Mouse (Mus musculus): ENCODE results near the gene Lrwd1.
"Not testable (repeated sequence)": the region's sequence is repeated elsewhere in the genome, so short reads cannot be mapped to it uniquely, and the experiment has no call there.

Gene Lrwd1

DNA sequence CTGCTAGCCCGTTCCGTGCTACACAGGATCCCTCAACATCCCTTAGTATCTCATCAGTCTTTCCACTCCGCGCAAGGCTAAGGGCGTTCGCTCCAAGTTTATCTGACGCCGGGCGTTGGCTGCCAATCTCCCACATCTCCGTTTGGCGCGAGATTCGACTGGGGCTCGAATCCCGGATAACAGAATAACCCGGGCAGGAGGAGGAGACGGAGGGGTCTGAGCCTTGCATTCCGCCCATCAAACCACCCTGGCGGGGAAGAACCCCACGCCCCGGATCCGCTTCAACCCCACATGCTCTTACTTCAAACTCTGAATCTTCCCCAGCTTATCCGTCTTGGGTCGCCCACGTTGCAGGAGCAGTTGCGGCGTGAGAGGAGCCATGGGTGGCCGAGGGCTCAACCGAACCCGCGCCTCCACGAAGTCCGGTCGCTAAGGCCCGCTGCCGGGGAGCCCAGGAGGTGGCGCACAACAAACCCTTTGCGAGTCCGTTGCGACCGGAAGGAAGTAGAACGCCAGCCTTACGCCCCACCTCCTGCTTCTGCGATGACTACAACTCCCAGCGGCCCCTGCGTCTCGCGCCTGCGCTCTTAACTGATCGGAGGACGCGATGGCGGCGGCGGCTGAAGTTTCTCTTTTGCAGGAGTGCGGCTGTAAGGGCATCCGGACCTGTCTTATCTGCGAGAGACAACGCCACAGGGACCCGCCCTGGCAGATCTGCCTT, at the start of gene Lrwd1, which contains the start of gene Alkbh4:
Lrwd1 (minus strand) TSS at position 504 of the 721 bp plus-strand sequence.
Alkbh4 (plus strand) TSS at position 576 of the 721 bp plus-strand sequence.
- peak; percentile 95 for DNase-seq (ENCODE audit: low spot score)

DNA sequence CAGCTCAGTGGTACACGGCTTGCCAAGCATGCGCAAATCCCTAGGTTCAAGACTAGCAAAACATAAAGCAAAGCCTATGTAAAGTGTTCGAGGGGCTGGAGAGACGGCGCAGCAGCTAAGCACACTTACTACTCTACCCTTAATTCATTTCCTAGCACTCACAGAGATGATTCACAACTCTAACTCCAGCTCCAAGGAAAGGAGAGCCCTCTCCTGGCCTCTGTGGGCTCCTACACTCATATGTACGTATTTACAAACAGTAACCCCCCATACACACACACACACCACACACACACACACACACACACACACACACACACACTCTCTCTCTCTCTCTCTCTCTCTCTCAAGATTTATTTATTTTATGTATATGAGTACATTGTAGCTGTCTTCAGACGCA, 47.9 kb upstream of the Lrwd1 start:
- no peak for DNase-seq (ENCODE audit: low spot score)

DNA sequence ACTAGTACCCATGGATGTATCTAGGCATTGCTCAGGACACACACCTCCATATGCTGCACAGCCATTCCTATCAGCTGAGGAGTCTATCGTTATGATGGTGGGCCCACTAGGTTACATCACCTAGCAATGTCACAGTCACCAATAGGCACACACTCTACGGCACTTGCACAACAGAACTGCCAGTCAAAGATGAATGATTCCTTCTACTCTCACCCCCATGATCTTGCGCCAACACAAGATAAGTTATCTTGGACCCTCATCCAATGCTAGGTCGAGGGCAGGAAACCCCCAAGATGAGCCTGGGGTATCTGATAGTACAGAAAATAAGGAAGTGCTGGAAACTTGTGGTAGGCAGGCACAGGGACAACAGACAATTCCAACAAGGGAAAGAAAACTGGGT, 47.0 kb upstream of the Lrwd1 start:
- no peak for DNase-seq (ENCODE audit: low spot score)

DNA sequence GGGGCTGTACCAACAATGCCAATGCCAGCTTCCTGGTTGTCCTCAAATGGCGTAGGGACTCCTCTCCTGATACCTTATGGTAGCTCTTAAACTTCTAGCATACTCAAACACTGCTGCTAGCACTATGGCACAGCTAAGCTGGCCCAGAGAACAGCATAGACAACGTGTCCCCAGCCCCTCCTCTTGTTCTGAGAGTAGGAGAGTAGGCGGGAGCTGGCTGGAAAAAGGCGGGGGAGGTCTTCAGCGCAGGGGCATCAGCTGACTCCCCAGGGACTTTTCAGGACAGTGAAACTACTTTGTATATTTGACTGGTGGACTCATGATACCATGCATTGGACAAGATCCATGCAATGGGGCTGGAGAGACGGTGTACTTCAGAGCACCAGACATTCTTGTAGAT, 46.2 kb upstream of the Lrwd1 start:
- no peak for DNase-seq (ENCODE audit: low spot score)

DNA sequence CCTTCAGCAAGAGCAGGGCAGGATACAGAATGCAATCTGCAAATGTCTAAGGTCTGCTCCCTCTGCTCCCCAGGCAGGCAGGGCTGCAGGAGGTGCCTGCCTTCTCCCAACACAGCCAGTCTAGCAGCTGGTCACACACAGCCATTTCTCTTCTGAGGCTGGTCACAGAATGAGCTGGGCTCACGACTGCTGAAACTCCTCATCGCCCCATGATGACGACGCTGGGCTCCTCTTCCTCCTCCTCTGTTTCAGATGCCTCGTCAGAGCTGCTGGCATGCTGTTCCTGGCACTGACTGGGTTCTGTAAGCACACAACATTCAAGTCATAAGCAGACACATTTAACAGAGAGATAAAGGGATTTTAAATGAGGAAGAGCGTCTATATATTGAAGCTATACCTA, 45.3 kb upstream of the Lrwd1 start:
- DNase-seq (ENCODE audit: low spot score), result no peak

DNA sequence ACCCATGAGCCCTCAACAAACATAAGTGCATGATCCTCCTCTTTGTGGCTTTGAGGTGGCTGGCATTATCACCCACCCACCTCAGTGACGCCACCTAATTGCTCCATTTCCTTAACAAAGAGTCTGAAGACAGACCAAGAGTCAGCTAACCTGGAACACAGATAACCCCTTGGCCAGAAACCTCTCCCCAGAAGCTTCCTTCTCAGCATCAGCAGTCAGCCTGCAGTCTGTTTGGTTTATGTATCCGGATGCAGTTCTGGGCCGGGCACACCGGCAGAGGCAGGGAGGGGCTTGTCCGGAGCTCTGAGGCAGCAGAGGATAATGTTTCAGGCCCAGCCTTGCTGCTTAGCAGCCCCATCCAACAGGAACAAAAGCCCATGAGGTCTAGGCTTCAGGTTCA, 43.7 kb upstream of the Lrwd1 start:
- DNase-seq (ENCODE audit: low spot score), result no peak

DNA sequence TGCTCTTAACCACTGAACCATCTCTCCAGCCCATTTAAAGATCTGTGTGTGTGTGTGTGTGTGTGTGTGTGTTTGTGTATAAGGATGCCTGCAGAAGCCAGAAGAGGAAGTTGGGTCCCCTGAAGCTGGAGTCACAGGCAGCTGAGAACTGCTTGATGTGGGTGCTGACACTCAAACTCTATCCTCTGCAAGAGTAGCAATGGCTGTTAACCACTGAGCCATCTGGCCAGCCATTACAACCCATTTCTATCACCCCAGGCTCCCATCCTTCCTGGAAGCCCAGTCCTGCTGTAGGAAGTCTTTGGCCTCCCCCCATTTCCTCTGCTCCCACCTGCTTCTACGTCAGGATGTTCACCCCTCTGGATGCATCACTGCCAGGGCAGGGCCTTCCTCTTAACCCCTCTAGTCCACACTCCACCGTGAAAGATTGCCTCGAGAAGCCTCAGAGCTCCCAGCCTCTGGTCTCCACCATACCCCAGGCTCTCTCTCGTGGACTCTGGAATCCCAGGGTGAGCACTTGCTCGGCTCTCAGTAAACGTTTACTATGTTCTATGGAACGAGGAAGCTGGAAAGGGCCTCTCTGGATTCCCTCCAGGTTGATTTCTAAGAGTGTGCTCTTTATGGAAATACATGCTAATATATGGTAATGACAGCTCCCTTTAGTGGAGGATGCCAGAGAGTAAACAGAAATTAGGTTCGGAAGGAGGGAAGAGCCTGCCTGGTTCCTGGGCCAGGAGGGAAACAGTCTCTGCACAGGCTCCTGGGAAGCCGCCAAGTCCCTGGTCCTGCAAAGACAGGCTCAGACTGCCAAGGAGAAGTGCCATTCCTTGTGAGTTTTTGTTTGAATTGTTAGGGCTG, 38.0 kb upstream of the Lrwd1 start:
- no peak for DNase-seq (ENCODE audit: low spot score)

DNA sequence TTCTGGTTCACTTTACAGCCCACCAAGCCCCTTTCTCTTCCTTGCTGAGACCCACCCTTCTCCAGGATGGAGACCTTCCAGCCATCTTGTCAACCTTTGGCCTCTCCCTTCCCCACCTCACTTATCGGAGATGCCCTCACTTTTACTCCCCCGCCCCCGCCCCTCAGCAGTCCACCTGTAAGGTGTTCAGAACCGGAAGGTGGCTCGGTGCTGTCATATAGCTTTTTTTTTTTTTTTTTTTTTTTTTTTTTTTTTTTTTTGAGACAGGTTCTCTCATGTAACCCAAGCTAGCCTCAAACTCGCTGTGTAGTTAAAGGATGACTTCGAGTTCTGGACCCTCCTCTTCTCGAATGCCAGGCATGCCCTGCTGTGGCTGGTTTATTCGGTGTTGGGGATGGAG, 37.1 kb upstream of the Lrwd1 start:
- no peak for DNase-seq (ENCODE audit: low spot score)

DNA sequence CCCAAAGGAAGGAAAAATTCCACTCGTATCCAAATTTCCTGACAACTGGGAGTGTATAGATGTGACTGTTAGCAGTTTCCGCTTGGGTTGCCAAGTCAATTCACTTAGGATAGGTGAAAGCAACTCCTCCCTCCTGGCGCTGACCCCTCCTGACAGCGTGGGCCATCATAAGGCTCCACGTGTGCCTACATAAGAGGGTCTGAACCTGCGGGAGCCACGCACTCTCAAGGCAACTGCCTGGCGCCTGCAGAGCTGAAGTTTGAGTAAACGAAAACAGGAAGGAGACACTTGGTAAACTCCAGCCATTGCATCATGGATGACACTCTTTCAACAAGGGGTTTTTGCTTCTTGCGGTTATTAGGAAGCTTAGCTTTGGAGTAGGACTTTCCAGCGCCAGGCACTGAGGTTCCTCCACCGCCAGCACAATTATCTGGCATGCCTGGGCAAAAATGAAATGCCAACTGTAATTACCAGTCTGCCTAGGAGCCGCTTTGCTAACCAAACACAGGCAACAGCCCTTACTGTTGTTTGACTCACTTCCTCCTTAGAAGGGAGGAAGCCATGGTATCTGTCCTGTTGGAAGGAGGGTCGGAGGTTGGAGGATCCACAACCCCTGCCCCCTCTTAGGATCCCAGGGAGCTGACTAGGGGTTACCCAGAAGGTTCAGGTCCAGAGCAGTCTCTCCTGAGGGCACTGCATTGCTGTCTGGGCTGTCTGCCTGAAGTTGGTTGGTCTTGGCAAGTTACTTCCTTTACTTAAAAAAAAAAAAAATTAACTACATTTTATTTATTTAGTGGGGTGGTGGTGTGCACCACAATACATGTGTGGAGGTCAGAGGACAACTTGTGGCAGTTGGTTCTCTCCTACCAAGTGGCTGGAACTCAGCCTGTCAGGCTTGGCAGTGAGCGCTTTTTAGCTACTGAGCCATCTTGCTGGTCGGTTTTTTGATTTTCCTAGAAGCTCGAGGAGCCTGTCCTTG, 35.8 kb upstream of the Lrwd1 start:
- DNase-seq (ENCODE audit: low spot score), result no peak

DNA sequence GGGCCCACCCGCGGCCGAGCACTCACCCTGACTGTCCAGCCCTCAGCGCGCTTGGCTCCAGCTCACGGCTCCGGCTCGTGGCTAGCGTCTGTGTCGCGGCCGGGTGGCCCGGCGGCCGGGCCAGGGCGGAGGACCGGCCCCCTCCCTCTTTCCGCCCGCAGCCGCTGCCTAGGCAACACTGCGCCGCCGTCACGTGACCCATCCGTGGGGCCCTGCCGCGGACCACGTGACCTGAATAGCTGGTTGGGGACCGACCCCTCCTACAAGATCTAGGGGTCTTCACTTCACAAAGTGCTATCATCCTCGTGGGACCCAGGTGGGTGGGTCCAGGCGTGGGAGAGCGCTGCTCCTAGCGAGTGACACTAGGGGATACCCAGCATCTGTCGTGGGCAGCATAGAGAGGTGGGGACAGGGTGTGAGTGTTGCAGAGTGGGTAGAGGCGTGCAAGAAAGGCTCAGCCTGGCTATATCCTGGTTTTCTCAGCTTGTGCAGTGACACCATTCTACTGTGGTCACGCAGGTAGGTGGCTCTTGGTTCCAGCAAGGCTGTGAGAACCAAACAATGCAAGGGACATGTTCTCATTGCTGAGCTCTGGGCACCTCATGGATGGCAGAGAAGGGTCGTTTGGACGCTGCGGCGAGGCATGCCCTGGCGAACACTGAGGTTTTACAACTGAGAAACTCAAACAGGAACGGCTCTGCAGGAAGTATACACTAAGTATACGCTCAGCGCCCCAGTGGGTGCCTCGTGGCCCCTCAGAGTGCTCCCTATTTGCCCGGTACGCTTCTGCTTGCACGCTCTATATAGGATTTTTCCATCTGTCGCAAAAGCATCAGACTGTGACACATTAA, 34.9 kb upstream of the Lrwd1 start, which contains the start of gene Orai2:
Orai2 (minus strand) TSS at position 202 of the 851 bp plus-strand sequence.
- DNase-seq (ENCODE audit: low spot score), result peak; percentile 74

DNA sequence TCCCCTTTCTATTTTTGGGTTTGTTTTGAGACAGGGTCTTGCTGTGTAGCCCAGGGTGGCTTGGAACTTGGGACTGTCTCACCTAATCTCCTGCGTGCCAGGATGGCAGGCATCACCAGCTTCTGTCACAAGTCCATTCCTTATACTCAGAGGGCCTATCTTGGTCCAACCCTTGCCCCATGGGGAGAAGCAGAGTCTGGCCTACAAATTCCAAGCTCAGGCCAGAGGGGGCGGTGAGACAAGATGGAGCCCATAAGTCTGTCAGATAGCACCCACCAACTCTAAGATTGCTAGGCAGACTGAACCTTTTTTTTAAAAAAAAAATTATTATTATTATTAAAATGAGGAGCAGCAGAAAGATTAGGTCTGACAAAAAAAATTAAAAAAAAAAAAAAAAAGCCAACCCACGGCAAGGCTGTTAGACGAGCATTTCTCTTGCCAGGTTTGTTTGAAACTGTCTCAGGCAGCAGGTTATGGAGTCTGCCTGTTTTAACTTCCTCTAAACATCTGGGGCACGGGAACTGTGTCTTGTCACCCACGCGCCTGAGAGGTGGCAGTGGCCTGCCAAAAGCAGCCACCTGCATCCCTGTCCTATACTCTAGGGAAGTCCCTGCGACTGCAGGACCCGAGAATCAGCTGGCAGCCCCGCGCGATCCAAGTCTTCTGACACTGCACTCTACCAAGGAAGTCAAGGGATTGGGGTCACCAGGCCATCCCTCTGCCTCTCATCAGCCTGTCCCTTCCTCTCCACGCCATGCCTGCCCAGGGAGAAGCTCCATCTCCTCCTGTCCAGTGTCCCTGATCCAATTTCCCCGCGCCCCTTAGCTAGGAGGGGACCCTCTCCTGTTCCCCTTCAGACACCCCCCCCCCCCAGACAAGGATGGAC, 34.0 kb upstream of the Lrwd1 start:
- DNase-seq (ENCODE audit: low spot score), result no peak

DNA sequence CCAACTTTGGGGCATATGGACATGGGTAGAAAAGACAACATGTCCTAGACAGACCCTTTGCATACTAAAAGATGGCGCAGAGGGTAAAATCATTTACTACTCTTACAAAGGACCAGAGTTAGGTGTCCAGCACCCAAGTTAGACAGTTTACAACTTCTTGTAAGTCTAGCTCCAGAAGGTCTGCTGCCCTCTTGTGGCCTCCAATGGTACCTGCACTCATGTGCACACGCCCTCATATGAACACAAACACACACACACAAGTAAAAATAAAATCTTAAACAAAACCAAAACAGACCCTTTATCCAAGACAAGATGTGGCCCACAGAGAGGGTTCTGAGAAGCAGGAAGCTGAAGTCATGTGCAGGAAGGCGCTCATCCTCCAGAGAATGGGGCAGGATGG, 32.2 kb upstream of the Lrwd1 start:
- DNase-seq (ENCODE audit: low spot score), result no peak

DNA sequence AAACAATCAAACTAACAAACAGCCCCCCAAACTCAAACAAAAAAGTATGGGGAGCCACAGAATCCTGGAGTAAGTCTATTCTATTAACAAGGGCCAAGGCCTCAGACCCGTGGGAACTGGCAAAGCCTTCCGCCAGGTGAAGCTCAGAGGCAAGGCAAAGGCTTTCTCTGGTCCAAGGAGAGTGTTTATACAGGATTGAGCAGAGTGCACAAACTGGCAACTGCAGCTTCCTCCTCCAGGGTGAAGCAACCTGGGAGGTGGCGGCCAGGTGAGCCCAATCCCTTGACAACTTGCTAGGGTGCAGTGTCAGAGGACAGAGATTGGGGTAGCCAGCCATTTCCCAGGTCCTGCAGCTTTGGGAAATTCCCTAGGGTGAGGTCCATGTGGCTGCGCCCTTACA, 31.4 kb upstream of the Lrwd1 start:
- DNase-seq (ENCODE audit: low spot score), result no peak

DNA sequence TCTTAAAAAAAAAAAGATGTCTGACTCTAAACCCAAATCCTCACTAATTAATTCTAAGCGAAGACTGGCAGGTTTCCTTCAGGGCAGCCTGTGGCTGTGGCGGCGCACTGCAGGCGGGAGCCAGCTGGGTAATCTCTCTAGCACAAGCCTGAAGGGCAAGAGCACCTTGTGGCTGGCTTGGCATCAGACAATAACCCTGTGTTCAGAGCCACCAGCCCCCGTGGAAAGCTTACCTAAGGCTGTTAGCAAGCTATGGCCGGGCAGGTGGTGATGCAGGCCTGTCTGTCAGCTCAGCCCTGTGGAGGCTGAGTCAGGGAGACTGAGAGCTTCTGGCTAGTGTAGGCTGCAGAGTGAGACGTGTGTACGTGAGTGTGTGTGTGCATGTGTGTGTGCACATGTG, 29.4 kb upstream of the Lrwd1 start:
- no peak for DNase-seq (ENCODE audit: low spot score)

DNA sequence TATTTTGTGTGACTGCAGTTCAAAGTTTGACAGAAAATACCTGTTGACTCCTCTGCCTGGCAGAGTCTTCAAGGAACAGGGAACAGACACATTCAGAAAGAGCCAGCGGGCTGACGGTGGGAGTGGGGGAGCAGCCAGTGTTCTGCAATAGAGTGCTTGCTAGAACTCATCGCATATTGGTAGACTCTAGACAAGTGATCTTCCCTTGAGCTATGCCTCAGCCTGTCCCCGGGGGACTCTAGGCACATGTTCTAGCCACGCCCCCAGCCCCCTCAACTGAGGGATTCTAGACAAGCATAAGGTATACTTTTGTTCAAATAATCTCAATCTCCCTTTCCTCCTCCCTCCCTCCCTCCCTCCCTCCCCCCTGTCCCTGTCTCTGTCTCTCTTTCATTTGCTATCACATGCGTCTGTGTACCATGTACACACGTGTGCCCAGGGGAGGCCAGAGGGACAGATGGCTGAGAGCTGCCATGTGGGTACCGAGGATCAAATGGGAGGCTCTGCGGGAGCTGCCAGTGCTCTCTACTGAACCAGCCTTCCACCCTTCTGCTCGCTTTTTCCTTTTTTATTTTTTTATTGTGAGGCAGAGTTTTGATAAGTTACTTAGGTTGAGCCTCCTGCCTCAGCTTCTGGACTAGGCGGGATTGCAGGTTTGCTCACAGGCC, 28.1 kb upstream of the Lrwd1 start:
- no peak for DNase-seq (ENCODE audit: low spot score)

DNA sequence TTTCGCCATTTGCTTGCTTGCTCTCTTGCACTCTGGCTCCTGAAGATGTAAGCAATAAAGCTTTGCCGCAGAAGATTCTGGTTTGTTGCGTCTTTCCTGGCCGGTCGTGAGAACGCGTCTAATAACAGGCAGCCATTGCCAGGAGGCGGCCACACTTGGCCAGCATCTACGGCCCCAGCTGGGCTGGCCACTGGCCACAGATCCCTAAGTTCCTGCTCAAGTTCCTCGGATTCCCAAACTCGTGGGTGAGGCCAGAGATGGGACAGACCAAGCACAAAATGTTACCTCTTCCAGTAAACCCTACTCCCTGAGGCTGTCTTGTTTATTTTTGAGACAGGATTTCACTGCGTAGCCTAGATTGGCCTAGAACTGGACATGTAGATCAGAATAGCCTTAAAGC, 24.2 kb upstream of the Lrwd1 start:
- DNase-seq (ENCODE audit: low spot score), result not testable (repeated sequence)

DNA sequence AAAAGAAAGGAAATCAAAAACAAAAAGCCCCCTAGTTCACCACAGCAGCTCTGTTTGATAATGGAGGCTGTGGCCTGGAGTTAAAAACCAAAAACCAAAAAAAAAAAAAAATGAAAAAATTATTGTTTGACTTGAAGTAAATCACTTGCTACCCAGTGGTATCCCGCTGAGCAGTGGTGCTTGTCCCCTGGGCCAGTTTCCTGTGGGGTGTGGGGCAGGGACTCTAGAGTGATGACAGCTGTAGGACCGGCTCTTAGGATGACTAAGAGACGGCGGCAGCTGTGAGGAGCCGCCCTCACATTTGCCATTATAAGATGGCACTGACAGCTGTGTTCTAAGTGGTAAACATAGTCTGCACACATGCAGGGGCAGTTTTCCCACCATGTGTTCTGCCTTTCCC, 19.5 kb upstream of the Lrwd1 start:
- no peak for DNase-seq (ENCODE audit: low spot score)

DNA sequence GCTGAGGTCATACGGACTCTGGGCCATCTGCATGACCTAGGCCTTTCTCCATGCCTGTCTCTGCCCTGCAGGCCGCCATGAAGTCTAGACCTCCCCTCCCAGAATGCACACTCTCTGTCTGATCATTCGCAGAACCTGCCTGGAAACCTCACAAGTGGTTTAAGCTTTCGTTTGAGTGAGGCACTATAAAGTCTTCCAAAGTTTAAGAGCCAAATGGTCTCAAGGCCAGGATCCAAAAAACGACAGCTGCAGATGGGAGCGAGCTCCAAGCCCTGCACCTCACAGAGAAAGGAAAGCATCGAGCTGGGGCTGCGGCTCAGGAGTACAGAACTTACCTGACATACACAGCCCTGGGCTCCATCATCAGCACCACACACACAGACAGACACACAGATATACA, 16.5 kb upstream of the Lrwd1 start:
- DNase-seq (ENCODE audit: low spot score), result no peak

DNA sequence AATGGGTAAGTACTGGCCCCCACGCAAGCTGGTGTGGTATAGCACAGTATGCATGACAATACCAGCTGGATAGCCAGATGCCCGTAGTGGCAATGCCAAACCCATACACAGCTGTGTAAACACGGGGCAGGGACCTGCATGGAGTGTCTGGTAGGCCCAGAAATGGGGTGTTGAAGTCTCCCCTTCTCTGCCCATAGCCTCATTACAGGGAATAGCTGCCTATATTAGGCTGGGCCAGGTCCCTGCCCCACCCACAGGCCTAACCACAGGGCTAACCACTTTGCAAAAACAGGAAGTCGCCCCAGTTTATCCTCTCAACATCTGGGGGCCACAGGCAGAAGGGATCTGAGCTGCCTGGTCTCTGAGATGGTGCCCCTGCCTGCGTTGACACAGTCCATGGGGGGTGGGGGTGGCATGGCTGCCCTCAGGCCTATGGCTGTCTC, 13.3 kb upstream of the Lrwd1 start:
- DNase-seq (ENCODE audit: low spot score), result not testable (repeated sequence)

All from yolk sac, embryonic 10.5 days (tissue).